Mouse (Mus musculus) kidney, adult 2 months (tissue): ENCODE data around the gene Ubac1. TPM values are rescaled to one million over a fixed set of nuclear protein-coding genes. Genes with fewer than 3 reads are reported as not detected.

Source experiments
- DNase-seq: peaks from one replicate; pipeline ENCODE4 v3.0.0; 2021
- H3K27ac ChIP-seq: fragments of 200-500 bp; 2 replicates; pipeline ENCODE4 v1.5.1; 2012; ENCODE audit warnings: low read depth, low read length, control low read depth, inconsistent platforms; ENCODE audit not compliant: insufficient read depth
- H3K27me3 ChIP-seq: fragments of 200-500 bp; replicated peaks from 2 replicates; pipeline ENCODE4 v1.6.1; 2012; ENCODE audit warnings: mild to moderate bottlenecking, moderate library complexity, low read length, inconsistent platforms; ENCODE audit not compliant: control insufficient read depth, insufficient read depth
- H3K36me3 ChIP-seq: fragments of 200-500 bp; 2 replicates; pipeline ENCODE4 v1.6.1; 2012; ENCODE audit warnings: mild to moderate bottlenecking, moderate library complexity, low read length, inconsistent platforms; ENCODE audit not compliant: control insufficient read depth, insufficient read depth
- H3K4me1 ChIP-seq: fragments of 200-500 bp; 2 replicates; pipeline ENCODE4 v1.6.1; 2011; ENCODE audit warnings: low read length; ENCODE audit not compliant: control insufficient read depth, insufficient read depth
- H3K4me3 ChIP-seq: fragments of 200-500 bp; 2 replicates; pipeline ENCODE4 v1.5.1; 2011; ENCODE audit warnings: mild to moderate bottlenecking, low read depth, low read length, control low read depth; ENCODE audit not compliant: insufficient read depth
- CTCF ChIP-seq: fragments of 200-500 bp; conservative IDR thresholded peaks from 2 replicates; pipeline ENCODE4 v1.5.1; 2011; ENCODE audit warnings: low read depth, mild to moderate bottlenecking, control low read depth, low read length, moderate library complexity, mixed read lengths; ENCODE audit not compliant: insufficient read depth, insufficient read length
- POLR2A ChIP-seq: fragments of 200-500 bp; IDR thresholded peaks from one replicate; pipeline ENCODE4 v1.6.1; 2011; ENCODE audit warnings: low read depth, low read length, control low read depth
- WGBS: fragments of 180-500 bp; shearing (Covaris S2); methylation state at CpG from one replicate; pipeline ENCODE4 v1.1.7; 2018; 5-methylcytosine and 5-hydroxymethylcytosine counted together
- polyA plus RNA-seq: library from polyadenylated mRNA; depleted of rRNA; stranded (reverse); fragments of >200 nt; gene quantifications from 2 replicates; pipeline ENCODE4 v1.2.3, GENCODE M21; 2012

Ubac1 gene
- polyA plus RNA-seq, 1 experiment = 65.8 TPM

- Histone ChIP-seq H3K27ac (no peak overlapping the region), H3K36me3 (no peaks in the 10 kb centered on the region), H3K4me3 (no peak overlapping the region), H3K4me1 (peaks cover 3% of the 10 kb centered on the region; the same call in 1 of the 2 replicates), H3K27me3 (no peaks in the 10 kb centered on the region)
- DNase-seq = no peak
- no peak for TF ChIP-seq POLR2A
- no peak for TF ChIP-seq CTCF
- WGBS = 89% methylated on average over 3 of the region's 3 CpGs
Measured at GRCm38 (mm10) chr2:26042603-26043002, 21.1 kb upstream of the Ubac1 start.

GRCm38 (mm10) chr2:26041163-26041810, 19.7 kb upstream of the Ubac1 start:
- Histone ChIP-seq H3K27ac (peak overlapping the region; percentile 66), H3K4me3 (no peak overlapping the region), H3K36me3 (no peaks in the 10 kb centered on the region), H3K27me3 (no peaks in the 10 kb centered on the region), H3K4me1 (peaks cover 3% of the 10 kb centered on the region; the same call in 1 of the 2 replicates)
- TF ChIP-seq POLR2A = no peak
- TF ChIP-seq CTCF = no peak
- peak; percentile 71 for DNase-seq
- whole genome bisulfite sequencing = 38% methylated on average over 14 of the region's 14 CpGs

GRCm38 (mm10) chr2:26039951-26040350, 18.4 kb upstream of the Ubac1 start:
- DNase-seq = peak; percentile 18
- Histone ChIP-seq H3K27me3 (no peaks in the 10 kb centered on the region), H3K4me1 (peaks cover 3% of the 10 kb centered on the region; the same call in 1 of the 2 replicates), H3K27ac (no peak overlapping the region), H3K36me3 (no peaks in the 10 kb centered on the region), H3K4me3 (no peak overlapping the region)
- 49% methylated on average over 14 of the region's 14 CpGs for WGBS
- TF ChIP-seq CTCF = no peak
- no peak for TF ChIP-seq POLR2A

- no peak for DNase-seq
- no peak for TF ChIP-seq POLR2A
- no peak for TF ChIP-seq CTCF
- 54% methylated on average over 6 of the region's 6 CpGs for WGBS
- no peak overlapping the region for H3K27ac ChIP-seq
- peaks cover 3% of the 10 kb centered on the region; the same call in 1 of the 2 replicates for H3K4me1 ChIP-seq
- no peaks in the 10 kb centered on the region for H3K36me3 ChIP-seq
- H3K27me3 ChIP-seq = no peaks in the 10 kb centered on the region
- H3K4me3 ChIP-seq = no peak overlapping the region
Measured at GRCm38 (mm10) chr2:26037386-26037785, 15.8 kb upstream of the Ubac1 start.

- no peak overlapping the region for H3K27ac ChIP-seq
- no peaks in the 10 kb centered on the region for H3K36me3 ChIP-seq
- TF ChIP-seq POLR2A (no peak), CTCF (no peak)
- peak; percentile 42 for DNase-seq
- H3K4me1 ChIP-seq = no peaks in the 10 kb centered on the region
- H3K27me3 ChIP-seq = no peaks in the 10 kb centered on the region
- no peak overlapping the region for H3K4me3 ChIP-seq
- WGBS = 60% methylated on average over 15 of the region's 15 CpGs
Measured at GRCm38 (mm10) chr2:26034344-26035050, 12.9 kb upstream of the Ubac1 start.

- Histone ChIP-seq H3K36me3 (no peaks in the 10 kb centered on the region), H3K27me3 (no peaks in the 10 kb centered on the region), H3K27ac (no peak overlapping the region), H3K4me1 (no peaks in the 10 kb centered on the region), H3K4me3 (no peak overlapping the region)
- TF ChIP-seq POLR2A (no peak), CTCF (peak; percentile 66; the same call in 1 of the 2 replicates)
- whole genome bisulfite sequencing = 57% methylated on average over 3 of the region's 3 CpGs
- peak; percentile 35 for DNase-seq
Measured at GRCm38 (mm10) chr2:26030288-26030687, 8.7 kb upstream of the Ubac1 start.

GRCm38 (mm10) chr2:26024138-26025075, 2.9 kb upstream of the Ubac1 start:
- H3K27me3 ChIP-seq = no peaks in the 10 kb centered on the region
- 31% methylated on average over 4 of the region's 4 CpGs for WGBS
- H3K4me1 ChIP-seq = peaks cover 4% of the 10 kb centered on the region; the same call in 1 of the 2 replicates
- no peak overlapping the region for H3K27ac ChIP-seq
- no peak for TF ChIP-seq POLR2A
- TF ChIP-seq CTCF = peak; percentile 76
- DNase-seq = peak; percentile 42
- no peak overlapping the region for H3K4me3 ChIP-seq
- no peaks in the 10 kb centered on the region for H3K36me3 ChIP-seq
